Mouse (Mus musculus): ENCODE data around the gene Grcc10.

GRCm38 (mm10) chr6:124732476-124733370 is 8.5 kb downstream of the Grcc10 start:
- TF ChIP-seq POLR2A (IDR thresholded peaks at IDR 0.05; ENCODE audit: extremely low read depth, insufficient read depth, low read length) (no peak), CTCF (IDR thresholded peaks at IDR 0.05; ENCODE audit: extremely low read depth, insufficient read depth, low read length) (no peak)
